Mouse (Mus musculus) cerebellum, adult 2 months (tissue): ENCODE measurements around the gene Gpc6.

Experiments
- CTCF ChIP-seq: fragments of 200-500 bp; IDR thresholded peaks from 2 replicates; pipeline ENCODE4 v1.5.1; 2011; ENCODE audit warnings: low read depth, mild to moderate bottlenecking, control low read depth, low read length, moderate library complexity, borderline replicate concordance; ENCODE audit not compliant: insufficient read depth
- POLR2A ChIP-seq: fragments of 200-500 bp; IDR thresholded peaks from 2 replicates; pipeline ENCODE4 v1.6.1; 2011; ENCODE audit warnings: low read length, control low read depth, borderline replicate concordance; ENCODE audit not compliant: insufficient read depth

GRCm38 (mm10) chr14:117146089-117146488, 221.0 kb downstream of the Gpc6 start:
- TF ChIP-seq CTCF = no peak
- no peak for TF ChIP-seq POLR2A
